Mouse (Mus musculus): ENCODE measurements around the gene Slc7a11.

The Slc7a11 gene

GRCm38 (mm10) chr3:50012012-50012411, 431.4 kb downstream of the Slc7a11 start:
- intact Hi-C loops (cut with DNase I): no loop called here

- intact Hi-C loops (cut with DNase I): no loop called here
Measured at GRCm38 (mm10) chr3:50003970-50004683, 439.3 kb downstream of the Slc7a11 start.

- intact Hi-C loops (cut with DNase I): no loop called here
Measured at GRCm38 (mm10) chr3:50002067-50002466, 441.3 kb downstream of the Slc7a11 start.

- intact Hi-C loops (cut with DNase I): no loop called here
Measured at GRCm38 (mm10) chr3:50001635-50002034, 441.8 kb downstream of the Slc7a11 start.

- intact Hi-C loops (cut with DNase I): no loop called here
Measured at GRCm38 (mm10) chr3:49992891-49993290, 450.5 kb downstream of the Slc7a11 start.

GRCm38 (mm10) chr3:49987236-49987635, 456.2 kb downstream of the Slc7a11 start:
- intact Hi-C loops (cut with DNase I): no loop called here

- intact Hi-C loops (cut with DNase I): no loop called here
Measured at GRCm38 (mm10) chr3:49984795-49985194, 458.6 kb downstream of the Slc7a11 start.

- intact Hi-C loops (cut with DNase I): no loop called here
Measured at GRCm38 (mm10) chr3:49983429-49984268, 459.8 kb downstream of the Slc7a11 start.

- intact Hi-C loops (cut with DNase I): no loop called here
Measured at GRCm38 (mm10) chr3:49973994-49974393, 469.4 kb downstream of the Slc7a11 start.

- intact Hi-C loops (cut with DNase I): no loop called here
Measured at GRCm38 (mm10) chr3:49965569-49965968, 477.8 kb downstream of the Slc7a11 start.

GRCm38 (mm10) chr3:49960581-49960980, 482.8 kb downstream of the Slc7a11 start:
- intact Hi-C loops (cut with DNase I): no loop called here

- intact Hi-C loops (cut with DNase I): no loop called here
Measured at GRCm38 (mm10) chr3:49946845-49947244, 496.6 kb downstream of the Slc7a11 start.

GRCm38 (mm10) chr3:49944783-49945182, 498.6 kb downstream of the Slc7a11 start:
- intact Hi-C loops (cut with DNase I): no loop called here

- intact Hi-C loops (cut with DNase I): no loop called here
Measured at GRCm38 (mm10) chr3:49937611-49938010, 505.8 kb downstream of the Slc7a11 start.

- intact Hi-C loops (cut with DNase I): no loop called here
Measured at GRCm38 (mm10) chr3:49929496-49929895, 513.9 kb downstream of the Slc7a11 start.

GRCm38 (mm10) chr3:49928509-49929263, 514.7 kb downstream of the Slc7a11 start:
- intact Hi-C loops (cut with DNase I): no loop called here

- intact Hi-C loops (cut with DNase I): no loop called here
Measured at GRCm38 (mm10) chr3:49913929-49914328, 529.5 kb downstream of the Slc7a11 start.

GRCm38 (mm10) chr3:49910922-49911321, 532.5 kb downstream of the Slc7a11 start:
- intact Hi-C loops (cut with DNase I): no loop called here

GRCm38 (mm10) chr3:49908426-49909341, 534.7 kb downstream of the Slc7a11 start:
- intact Hi-C loops (cut with DNase I): no loop called here

- intact Hi-C loops (cut with DNase I): no loop called here
Measured at GRCm38 (mm10) chr3:49893945-49894344, 549.5 kb downstream of the Slc7a11 start.

- intact Hi-C loops (cut with DNase I): no loop called here
Measured at GRCm38 (mm10) chr3:49887359-49887758, 556.1 kb downstream of the Slc7a11 start.
